Mouse (Mus musculus) kidney, adult 9 months (tissue): Measurements from ENCODE around the gene Col15a1.

Experiments
- DNase-seq: peaks from one replicate; pipeline ENCODE4 v3.0.0; 2022

Col15a1 gene

GRCm38 (mm10) chr4:47353416-47354111 lies 145.6 kb downstream of the Col15a1 start:
- DNase-seq: peak; percentile 73

GRCm38 (mm10) chr4:47354304-47354703 lies 146.3 kb downstream of the Col15a1 start:
- DNase-seq: no peak

- DNase-seq: no peak
Observed at GRCm38 (mm10) chr4:47362662-47363061, 154.7 kb downstream of the Col15a1 start.
